Mouse (Mus musculus) embryonic facial prominence, embryonic 11.5 days (tissue): ENCODE results near the gene Cox4i2. TPM values are rescaled to one million over a fixed set of nuclear protein-coding genes. Genes with fewer than 3 reads are reported as not detected.

Source experiments
- ATAC-seq: fragments of 200-750 bp; cut with Nextera tagmentation; replicated peaks from 2 replicates; pipeline ENCODE4 v1.8.0; 2017; ENCODE audit warnings: low read depth; ENCODE audit not compliant: insufficient number of reproducible peaks, low FRiP score, low TSS enrichment
- DNase-seq: peaks from one replicate; pipeline ENCODE4 v3.0.0-alpha.2; 2015; ENCODE audit warnings: low spot score
- H3K27ac ChIP-seq: fragments of 300-500 bp; sonication (generic); replicated peaks from 2 replicates; pipeline ENCODE4 v1.5.1; 2014; ENCODE audit warnings: mild to moderate bottlenecking, low read depth, low read length, control low read depth
- H3K27me3 ChIP-seq: fragments of 300-500 bp; sonication (generic); 2 replicates; pipeline ENCODE4 v1.6.1; 2014; ENCODE audit warnings: mild to moderate bottlenecking, low read length, moderate library complexity, mixed read lengths; ENCODE audit not compliant: control insufficient read depth, insufficient read depth
- H3K36me3 ChIP-seq: fragments of 300-500 bp; sonication (generic); replicated peaks from 2 replicates; pipeline ENCODE4 v1.6.1; 2014; ENCODE audit warnings: low read depth, mild to moderate bottlenecking, low read length, moderate library complexity, mixed read lengths; ENCODE audit not compliant: control insufficient read depth, insufficient read depth
- H3K4me1 ChIP-seq: fragments of 300-500 bp; sonication (generic); 2 replicates; pipeline ENCODE4 v1.6.1; 2014; ENCODE audit warnings: low read length, mixed read lengths; ENCODE audit not compliant: control insufficient read depth, insufficient read depth
- H3K4me2 ChIP-seq: fragments of 300-500 bp; sonication (generic); 2 replicates; pipeline ENCODE4 v1.6.1; 2014; ENCODE audit warnings: low read depth, mild to moderate bottlenecking, control low read depth, low read length, moderate library complexity
- H3K4me3 ChIP-seq: fragments of 300-500 bp; sonication (generic); 2 replicates; pipeline ENCODE4 v1.5.1; 2014; ENCODE audit warnings: low read depth, low read length, control low read depth
- H3K9ac ChIP-seq: fragments of 300-500 bp; sonication (generic); replicated peaks from 2 replicates; pipeline ENCODE4 v1.6.1; 2014; ENCODE audit warnings: mild to moderate bottlenecking, control low read depth, low read length
- H3K9me3 ChIP-seq: fragments of 300-500 bp; sonication (generic); replicated peaks from 2 replicates; pipeline ENCODE4 v1.6.1; 2016; ENCODE audit warnings: mild to moderate bottlenecking, low read length, inconsistent platforms, mixed read lengths; ENCODE audit not compliant: control insufficient read depth
- WGBS: fragments of 180-500 bp; shearing (Covaris S2); extraction: QIAGEN DNeasy Blood & Tissue Kit; methylation state at CpG from one replicate; pipeline ENCODE4 v1.1.7; 2014; 5-methylcytosine and 5-hydroxymethylcytosine counted together
- microRNA-seq: library from miRNA; unstranded; fragments of <30 nt; microRNA quantifications from one replicate; pipeline ENCODE4, GENCODE M21; 2016; ENCODE audit warnings: borderline number of aligned reads
- polyA plus RNA-seq: library from polyadenylated mRNA; unstranded; fragments of >200 nt; fragmentation: Nextera tagmentation; extraction: Ambion mirVana; gene quantifications from 2 replicates; pipeline ENCODE4 v1.2.1, GENCODE M21; 2014

Gene Cox4i2
- polyA plus RNA-seq, 1 experiment from 2014 or later: 9.8 TPM

GRCm38 (mm10) chr2:152811336-152812165 lies 57.6 kb downstream of the Cox4i2 start:
- no peaks in the 10 kb centered on the region for H3K36me3 ChIP-seq
- WGBS: 33% methylated on average over 3 of the region's 3 CpGs
- H3K4me2 ChIP-seq: no peak overlapping the region
- no peak for ATAC-seq
- H3K9ac ChIP-seq: no peak overlapping the region
- H3K4me3 ChIP-seq: no peak overlapping the region
- no peaks in the 10 kb centered on the region for H3K27me3 ChIP-seq
- DNase-seq: no peak
- H3K9me3 ChIP-seq: no peaks in the 10 kb centered on the region
- no peaks in the 10 kb centered on the region for H3K4me1 ChIP-seq
- H3K27ac ChIP-seq: no peak overlapping the region

- 94% methylated on average over 1 of the region's 1 CpGs for WGBS
- Histone ChIP-seq H3K9me3 (no peaks in the 10 kb centered on the region), H3K27me3 (no peaks in the 10 kb centered on the region), H3K4me2 (no peak overlapping the region), H3K4me1 (0 out of 2 replicates have a peak, but pooled peaks cover 3% of the 10 kb centered on the region), H3K9ac (no peak overlapping the region), H3K27ac (no peak overlapping the region), H3K4me3 (no peak overlapping the region), H3K36me3 (no peaks in the 10 kb centered on the region)
- DNase-seq: no peak
- ATAC-seq: no peak
Measured at GRCm38 (mm10) chr2:152813232-152813631, 59.3 kb downstream of the Cox4i2 start.

- no peaks in the 10 kb centered on the region for H3K9me3 ChIP-seq
- no peak overlapping the region; the same call in 1 of the 2 replicates for H3K27ac ChIP-seq
- 0 out of 2 replicates have a peak, but pooled peaks cover 3% of the 10 kb centered on the region for H3K4me1 ChIP-seq
- DNase-seq (no peak), ATAC-seq (no peak)
- no peak overlapping the region for H3K4me3 ChIP-seq
- H3K36me3 ChIP-seq: peaks cover 3% of the 10 kb centered on the region
- no peaks in the 10 kb centered on the region for H3K27me3 ChIP-seq
- no peak overlapping the region for H3K9ac ChIP-seq
- H3K4me2 ChIP-seq: no peak overlapping the region
- 84% methylated on average over 6 of the region's 6 CpGs for WGBS
Measured at GRCm38 (mm10) chr2:152814213-152814874, 60.4 kb downstream of the Cox4i2 start.

Small RNA genes within 50 kb of the gene (microRNA-seq; reads per million reads assigned to microRNA genes)
- gene Gm23802: not detected

Other genes with a start within 250 kb of the Cox4i2 start
- not detected in 2 replicates for gene Defb26, start 242.5 kb upstream of the Cox4i2 start, polyA plus RNA-seq
- not detected in 2 replicates for gene Defb28, start 235.9 kb upstream of the Cox4i2 start, polyA plus RNA-seq
- gene Defb29, start 214.1 kb upstream of the Cox4i2 start, polyA plus RNA-seq: not detected in 2 replicates
- gene Gm17416, start 184.8 kb upstream of the Cox4i2 start, polyA plus RNA-seq: not detected in 2 replicates
- not detected in 2 replicates for gene Defb21, start 181.4 kb upstream of the Cox4i2 start, polyA plus RNA-seq
- not detected in 2 replicates for gene Defb19, start 173.9 kb upstream of the Cox4i2 start, polyA plus RNA-seq
- not detected in 2 replicates for gene Defb45, start 154.8 kb upstream of the Cox4i2 start, polyA plus RNA-seq
- gene Defb36, start 149.8 kb upstream of the Cox4i2 start, polyA plus RNA-seq: not detected in 2 replicates
- gene Defb25, start 131.1 kb upstream of the Cox4i2 start, polyA plus RNA-seq: not detected in 2 replicates
- 0.36 and 0.91 TPM in 2 replicates for gene Rem1, start 127.2 kb upstream of the Cox4i2 start, polyA plus RNA-seq
- 115 and 118 TPM in 2 replicates for gene H13, start 84.7 kb upstream of the Cox4i2 start, polyA plus RNA-seq
- gene Mcts2, start 67.1 kb upstream of the Cox4i2 start, polyA plus RNA-seq: 40.6 and 45.1 TPM in 2 replicates
- 166 and 179 TPM in 2 replicates for gene Id1, start 17.9 kb upstream of the Cox4i2 start, polyA plus RNA-seq
- gene Bcl2l1, start 77.6 kb downstream of the Cox4i2 start, polyA plus RNA-seq: 100 and 107 TPM in 2 replicates
- 170 and 190 TPM in 2 replicates for gene Tpx2, start 93.8 kb downstream of the Cox4i2 start, polyA plus RNA-seq
- gene Mylk2, start 157.2 kb downstream of the Cox4i2 start, polyA plus RNA-seq: 0.08 TPM in 1 of 2 replicates, not detected in the other
- gene Foxs1, start 179.0 kb downstream of the Cox4i2 start, polyA plus RNA-seq: 0.74 and 0.79 TPM in 2 replicates
- gene Dusp15, start 197.5 kb downstream of the Cox4i2 start, polyA plus RNA-seq: 0.45 and 1.00 TPM in 2 replicates
- 0.89 and 1.6 TPM in 2 replicates for gene Ttll9, start 208.3 kb downstream of the Cox4i2 start, polyA plus RNA-seq